Mouse (Mus musculus) kidney, embryonic 16.5 days (tissue): ENCODE data around the gene Fkbp1a. TPM values are rescaled to one million over a fixed set of nuclear protein-coding genes. Genes with fewer than 3 reads are reported as not detected.

Experiments used
- ATAC-seq: fragments of 200-750 bp; cut with Nextera tagmentation; 2 replicates; pipeline ENCODE4 v1.8.0; 2017; ENCODE audit warnings: moderate TSS enrichment; ENCODE audit not compliant: low FRiP score, low TSS enrichment
- H3K27ac ChIP-seq: fragments of 300-500 bp; sonication (generic); 2 replicates; pipeline ENCODE4 v1.5.1; 2014; ENCODE audit warnings: low read length
- H3K27me3 ChIP-seq: fragments of 300-500 bp; sonication (generic); 2 replicates; pipeline ENCODE4 v1.6.1; 2014; ENCODE audit warnings: low read length, control low read depth, mixed read lengths; ENCODE audit not compliant: insufficient read depth
- H3K36me3 ChIP-seq: fragments of 300-500 bp; sonication (generic); 2 replicates; pipeline ENCODE4 v1.6.1; 2014; ENCODE audit warnings: low read length, control low read depth, mixed read lengths; ENCODE audit not compliant: insufficient read depth
- H3K4me1 ChIP-seq: fragments of 300-500 bp; sonication (generic); 2 replicates; pipeline ENCODE4 v1.6.1; 2014; ENCODE audit warnings: low read length, control low read depth, mixed read lengths; ENCODE audit not compliant: insufficient read depth
- H3K4me2 ChIP-seq: fragments of 300-500 bp; sonication (generic); replicated peaks from 2 replicates; pipeline ENCODE4 v1.6.1; 2014; ENCODE audit warnings: low read depth, low read length
- H3K4me3 ChIP-seq: fragments of 300-500 bp; sonication (generic); 2 replicates; pipeline ENCODE4 v1.5.1; 2014; ENCODE audit warnings: mild to moderate bottlenecking, low read length
- H3K9ac ChIP-seq: fragments of 300-500 bp; sonication (generic); replicated peaks from 2 replicates; pipeline ENCODE4 v1.6.1; 2014; ENCODE audit warnings: low read length
- H3K9me3 ChIP-seq: fragments of 300-500 bp; sonication (generic); 2 replicates; pipeline ENCODE4 v1.6.1; 2016; ENCODE audit warnings: low read length, control low read depth
- WGBS: fragments of 180-500 bp; shearing (Covaris S2); extraction: QIAGEN DNeasy Blood & Tissue Kit; methylation state at CpG from one replicate; pipeline ENCODE4 v1.1.7; 2014; 5-methylcytosine and 5-hydroxymethylcytosine counted together
- polyA plus RNA-seq: library from polyadenylated mRNA; unstranded; fragments of >200 nt; fragmentation: Nextera tagmentation; extraction: Ambion mirVana; gene quantifications from 2 replicates; pipeline ENCODE4 v1.2.1, GENCODE M21; 2015

The Fkbp1a gene
- polyA plus RNA-seq, 1 experiment from 2014 or later, result 723 TPM

GRCm38 (mm10) chr2:151573667-151574066, 31.4 kb downstream of the Fkbp1a start:
- 78% methylated on average over 3 of the region's 3 CpGs for WGBS
- Histone ChIP-seq H3K4me1 (peaks cover 17% of the 10 kb centered on the region), H3K27ac (no peak overlapping the region), H3K4me3 (no peak overlapping the region), H3K4me2 (no peak overlapping the region), H3K27me3 (no peaks in the 10 kb centered on the region), H3K36me3 (no peaks in the 10 kb centered on the region), H3K9me3 (no peaks in the 10 kb centered on the region), H3K9ac (no peak overlapping the region)
- ATAC-seq, result no peak

- 54% methylated on average over 5 of the region's 5 CpGs for WGBS
- Histone ChIP-seq H3K4me3 (no peak overlapping the region), H3K27me3 (no peaks in the 10 kb centered on the region), H3K27ac (no peak overlapping the region), H3K36me3 (no peaks in the 10 kb centered on the region), H3K4me2 (no peak overlapping the region), H3K9me3 (no peaks in the 10 kb centered on the region), H3K4me1 (peaks cover 17% of the 10 kb centered on the region), H3K9ac (no peak overlapping the region)
- no peak for ATAC-seq
These were observed 32.3 kb downstream of the Fkbp1a start for GRCm38 (mm10) chr2:151574607-151575006.

DNA sequence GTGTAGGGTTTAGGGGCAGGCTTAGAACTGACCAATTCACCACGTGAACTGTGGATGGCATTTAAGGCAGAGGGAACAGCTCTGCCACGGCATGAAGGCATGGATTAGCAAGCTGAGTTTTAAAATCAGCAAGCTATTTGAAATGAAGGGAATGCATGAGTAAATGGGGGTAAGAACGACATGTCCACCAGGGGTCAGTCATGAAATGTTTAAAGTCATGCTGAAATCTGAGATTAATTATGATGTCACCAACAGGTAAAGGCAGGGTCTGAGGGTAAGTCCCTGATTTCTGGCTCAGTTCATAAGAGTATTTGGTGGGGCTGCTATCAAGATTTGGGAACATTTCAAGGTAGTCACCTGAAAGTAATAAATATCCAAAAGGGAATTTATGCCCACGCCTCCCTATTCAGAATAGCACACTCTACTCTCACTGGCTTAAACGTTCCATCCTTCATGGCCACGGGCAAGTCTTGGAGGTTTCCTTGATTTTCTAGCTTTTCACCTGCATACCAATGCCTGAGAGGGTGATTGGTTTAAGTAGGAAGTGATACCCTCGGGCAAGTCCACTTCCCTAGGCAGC, 32.9 kb downstream of the Fkbp1a start:
- H3K9ac ChIP-seq, result peak overlapping the region; percentile 64
- peak overlapping the region; percentile 92 for H3K4me2 ChIP-seq
- no peaks in the 10 kb centered on the region for H3K9me3 ChIP-seq
- no peaks in the 10 kb centered on the region for H3K27me3 ChIP-seq
- H3K4me3 ChIP-seq, result peak overlapping the region; percentile 54
- H3K27ac ChIP-seq, result peak overlapping the region; percentile 73
- peak; percentile 28; the same call in 1 of the 2 replicates for ATAC-seq
- H3K4me1 ChIP-seq, result peaks cover 17% of the 10 kb centered on the region
- H3K36me3 ChIP-seq, result no peaks in the 10 kb centered on the region
- 20% methylated on average over 7 of the region's 7 CpGs for WGBS

- peak overlapping the region; percentile 73 for H3K27ac ChIP-seq
- under 1% methylated on average over 38 of the region's 38 CpGs for WGBS
These were observed 33.6 kb downstream of the Fkbp1a start for GRCm38 (mm10) chr2:151575699-151576389.

GRCm38 (mm10) chr2:151579183-151579582, 36.9 kb downstream of the Fkbp1a start:
- H3K9ac ChIP-seq, result no peak overlapping the region
- no peaks in the 10 kb centered on the region for H3K36me3 ChIP-seq
- H3K4me2 ChIP-seq, result no peak overlapping the region
- no peaks in the 10 kb centered on the region for H3K9me3 ChIP-seq
- peaks cover 17% of the 10 kb centered on the region for H3K4me1 ChIP-seq
- H3K4me3 ChIP-seq, result no peak overlapping the region
- ATAC-seq, result no peak
- no peak overlapping the region for H3K27ac ChIP-seq
- H3K27me3 ChIP-seq, result no peaks in the 10 kb centered on the region
- WGBS, result 71% methylated on average over 4 of the region's 4 CpGs

More at GRCm38 (mm10) chr2:151575699-151576389, 33.6 kb downstream of the Fkbp1a start:
- Histone ChIP-seq H3K4me3 (peak overlapping the region; percentile 54), H3K27me3 (no peaks in the 10 kb centered on the region), H3K4me2 (peak overlapping the region; percentile 92), H3K4me1 (peaks cover 17% of the 10 kb centered on the region), H3K9ac (peak overlapping the region; percentile 64), H3K36me3 (no peaks in the 10 kb centered on the region), H3K9me3 (no peaks in the 10 kb centered on the region)
- ATAC-seq, result peak; percentile 89

DNA sequence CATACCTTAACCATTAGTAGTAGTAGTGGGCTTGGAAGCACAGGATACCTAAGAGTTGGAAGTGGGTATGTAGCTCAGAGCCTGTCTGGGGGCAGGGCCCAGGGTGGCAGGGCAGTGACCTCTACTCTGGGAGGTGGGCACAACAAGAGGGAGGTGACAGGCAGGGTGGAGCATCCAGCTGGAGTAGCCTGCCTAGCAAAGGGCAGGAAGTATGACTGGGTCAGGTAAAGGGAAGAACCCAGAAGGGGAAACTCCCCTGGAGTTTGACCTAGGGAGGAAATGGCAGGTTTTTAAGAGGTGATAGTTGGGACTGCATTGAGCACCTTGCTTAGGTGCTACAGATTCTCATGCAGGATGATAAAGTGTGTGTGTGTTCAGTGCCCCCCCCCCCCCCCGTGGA, 38.7 kb downstream of the Fkbp1a start:
- WGBS, result 36% methylated on average over 1 of the region's 1 CpGs
- H3K4me3 ChIP-seq, result no peak overlapping the region
- H3K9ac ChIP-seq, result no peak overlapping the region
- no peaks in the 10 kb centered on the region for H3K9me3 ChIP-seq
- no peak for ATAC-seq
- H3K36me3 ChIP-seq, result no peaks in the 10 kb centered on the region
- peaks cover 7% of the 10 kb centered on the region for H3K4me1 ChIP-seq
- H3K27me3 ChIP-seq, result no peaks in the 10 kb centered on the region
- H3K4me2 ChIP-seq, result no peak overlapping the region
- H3K27ac ChIP-seq, result no peak overlapping the region

GRCm38 (mm10) chr2:151585934-151586333, 43.7 kb downstream of the Fkbp1a start:
- no peak overlapping the region for H3K9ac ChIP-seq
- 38% methylated on average over 3 of the region's 3 CpGs for WGBS
- no peaks in the 10 kb centered on the region for H3K9me3 ChIP-seq

DNA sequence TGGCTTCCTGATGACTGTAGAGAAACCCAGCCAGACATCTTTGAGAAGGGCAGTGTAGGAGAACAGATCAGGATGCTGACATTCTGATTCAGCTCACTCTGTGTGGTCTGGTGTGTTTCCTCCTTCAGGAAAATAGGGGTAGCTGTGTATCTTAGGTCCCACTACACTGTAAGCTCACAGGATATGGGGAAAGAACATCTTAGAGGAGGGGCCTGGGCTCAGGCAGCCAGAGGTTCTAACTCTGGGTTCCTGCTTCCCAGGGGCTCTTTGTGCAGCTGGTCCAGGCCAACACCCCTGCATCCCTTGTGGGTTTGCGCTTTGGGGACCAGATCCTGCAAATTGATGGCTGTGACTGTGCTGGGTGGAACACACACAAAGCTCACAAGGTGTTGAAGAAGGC, 44.5 kb downstream of the Fkbp1a start:
- ATAC-seq, result no peak
- Histone ChIP-seq H3K4me1 (no peaks in the 10 kb centered on the region), H3K9me3 (no peaks in the 10 kb centered on the region), H3K9ac (no peak overlapping the region), H3K4me2 (no peak overlapping the region), H3K36me3 (no peaks in the 10 kb centered on the region), H3K27me3 (no peaks in the 10 kb centered on the region), H3K27ac (no peak overlapping the region), H3K4me3 (no peak overlapping the region)
- 95% methylated on average over 1 of the region's 1 CpGs for WGBS

More at GRCm38 (mm10) chr2:151585934-151586333, 43.7 kb downstream of the Fkbp1a start:
- Histone ChIP-seq H3K4me3 (no peak overlapping the region), H3K27ac (no peak overlapping the region), H3K4me1 (no peaks in the 10 kb centered on the region), H3K27me3 (no peaks in the 10 kb centered on the region), H3K4me2 (no peak overlapping the region), H3K36me3 (no peaks in the 10 kb centered on the region)
- no peak; the same call in 1 of the 2 replicates for ATAC-seq

DNA sequence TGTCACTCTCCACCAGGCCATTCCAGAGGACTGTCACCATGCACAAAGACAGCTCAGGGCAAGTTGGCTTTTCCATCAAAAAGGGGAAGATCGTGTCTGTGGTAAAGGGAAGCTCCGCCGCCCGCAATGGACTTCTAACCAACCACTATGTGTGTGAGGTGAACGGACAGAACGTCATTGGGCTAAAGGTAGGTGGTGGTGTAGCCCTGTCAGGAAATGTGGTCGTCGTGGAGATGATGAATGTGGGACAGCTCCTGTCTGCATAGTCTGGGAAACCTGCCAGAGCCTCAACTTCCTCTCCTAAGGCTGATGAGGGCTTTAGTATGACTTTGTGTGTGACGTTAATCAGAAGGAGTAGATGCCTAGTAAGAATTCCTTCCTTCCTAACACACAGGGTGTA, 45.0 kb downstream of the Fkbp1a start:
- 67% methylated on average over 9 of the region's 9 CpGs for WGBS

DNA sequence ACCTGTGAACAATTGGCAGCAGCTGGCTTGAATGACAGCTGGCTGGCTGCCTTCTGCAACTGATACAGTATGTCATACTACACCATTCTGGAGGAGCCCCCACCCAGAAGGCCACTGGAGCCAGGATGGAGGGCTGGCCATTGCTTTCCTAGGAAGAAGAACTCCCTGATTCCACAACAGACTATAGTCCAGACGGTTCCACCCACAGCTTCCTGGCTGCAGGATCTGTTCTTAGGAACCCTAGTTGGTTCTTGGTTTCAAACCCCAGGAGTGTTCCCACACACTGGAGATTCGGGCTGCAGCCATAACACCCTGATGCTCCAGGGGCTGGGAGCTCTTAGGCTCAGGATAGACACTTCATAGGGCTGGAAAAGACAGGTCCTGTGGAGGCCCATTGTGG, 55.8 kb downstream of the Fkbp1a start:
- H3K9me3 ChIP-seq, result no peaks in the 10 kb centered on the region
- ATAC-seq, result no peak
- no peaks in the 10 kb centered on the region for H3K27me3 ChIP-seq
- no peak overlapping the region for H3K9ac ChIP-seq
- H3K4me3 ChIP-seq, result no peak overlapping the region
- H3K27ac ChIP-seq, result no peak overlapping the region
- no peaks in the 10 kb centered on the region for H3K4me1 ChIP-seq
- no peak overlapping the region for H3K4me2 ChIP-seq
- H3K36me3 ChIP-seq, result no peaks in the 10 kb centered on the region
- 74% methylated on average over 2 of the region's 2 CpGs for WGBS

More for the DNA sequence above, 45.0 kb downstream of the Fkbp1a start:
- no peak overlapping the region for H3K4me3 ChIP-seq
- H3K27me3 ChIP-seq, result no peaks in the 10 kb centered on the region
- H3K36me3 ChIP-seq, result no peaks in the 10 kb centered on the region
- H3K9ac ChIP-seq, result no peak overlapping the region
- H3K9me3 ChIP-seq, result no peaks in the 10 kb centered on the region
- no peak overlapping the region for H3K27ac ChIP-seq
- H3K4me1 ChIP-seq, result no peaks in the 10 kb centered on the region
- ATAC-seq, result peak; percentile 43; the same call in 1 of the 2 replicates
- no peak overlapping the region for H3K4me2 ChIP-seq
